ENCODE assay signal across 20 mouse cellular contexts in the genomic region with DNA sequence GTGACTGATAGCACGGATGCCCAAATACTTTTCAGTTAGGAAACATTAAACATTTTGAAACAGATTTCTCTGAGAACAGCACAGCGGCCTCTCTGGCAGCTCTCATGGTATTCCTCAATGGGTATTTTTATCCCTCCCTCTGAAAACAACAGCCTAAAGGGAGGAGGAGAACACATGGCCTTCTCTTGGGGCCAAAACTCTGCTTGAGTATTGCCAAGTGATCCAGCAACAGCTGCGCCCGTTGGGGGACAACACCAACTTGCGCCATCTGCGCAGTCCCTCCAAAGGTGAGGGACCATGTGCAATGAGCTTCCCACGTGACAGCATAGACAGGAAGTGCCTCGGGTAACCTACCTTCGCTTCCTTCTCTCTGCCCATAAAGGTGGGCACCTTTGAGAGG. TPM values are rescaled to one million over a fixed set of nuclear protein-coding genes. Genes with fewer than 3 reads are reported as not detected.
DNase-seq lines count a peak whose midpoint lies in the region; ATAC-seq and TF ChIP-seq lines count a peak whose summit lies in the region.
"Had no signal": no experiment of that assay in that cellular context is flagged by ENCODE, and none has a peak within 500 bp of the region (broad histone marks: within the 10 kb centered on the region; RNA-seq: fewer than 3 reads in every experiment).

No protein-coding gene starts in this region.

- WGBS in lung, postnatal 0 days = 83% methylated on average over 9 of the region's 9 CpGs
- 81% methylated on average over 9 of the region's 9 CpGs for WGBS in hindbrain, postnatal 0 days

- H3K9ac ChIP-seq in lung, postnatal 0 days (replicated peaks; ENCODE audit: low read depth) = no peak overlapping the region
- H3K9ac ChIP-seq in hindbrain, postnatal 0 days (replicated peaks; ENCODE audit: low read length) = no peak overlapping the region
- H3K9ac ChIP-seq: hindbrain, embryonic 12.5 days; neural tube, embryonic 13.5 days had no signal

- H3K4me1 ChIP-seq in lung, postnatal 0 days (ENCODE audit: insufficient read depth, low read depth, low read length) = no peaks in the 10 kb centered on the region
- H3K4me1 ChIP-seq in hindbrain, postnatal 0 days (ENCODE audit: insufficient read depth, low read length) = peaks cover 7% of the 10 kb centered on the region
- H3K4me1 ChIP-seq: midbrain, embryonic 10.5 days had no signal

- peak; percentile 14 for DNase-seq in lung, postnatal 14 days
- DNase-seq in lung, postnatal 0 days (ENCODE audit: low spot score) = no peak
- DNase-seq in layer of hippocampus, adult 8-10 months (ENCODE audit: low spot score in 2 of 2) = peak; percentile 81 to 83
- DNase-seq in left cerebral cortex, postnatal 14 days (ENCODE audit: low spot score in 2 of 2) = peak; percentile 47 to 56
- DNase-seq in telencephalon, adult 2 months (ENCODE audit: low read depth, low spot score) = peak; percentile 79
- DNase-seq in hindbrain, postnatal 0 days (ENCODE audit: low spot score) = no peak
- DNase-seq in adrenal gland, adult 8-10 months = no peak
- DNase-seq: adrenal gland, postnatal 14 days; cerebellum, postnatal 14 days had no signal

- no peak overlapping the region for H3K4me2 ChIP-seq in lung, postnatal 0 days (replicated peaks; ENCODE audit: low read depth, low read length)
- H3K4me2 ChIP-seq in hindbrain, postnatal 0 days (ENCODE audit: low read depth, low read length) = no peak overlapping the region
- H3K4me2 ChIP-seq: hindbrain, embryonic 12.5 days; liver, embryonic 11.5 days; neural tube, embryonic 13.5 days had no signal

- H3K36me3 ChIP-seq in lung, postnatal 0 days (ENCODE audit: insufficient read depth, low read length) = no peaks in the 10 kb centered on the region
- no peaks in the 10 kb centered on the region for H3K36me3 ChIP-seq in hindbrain, postnatal 0 days (ENCODE audit: insufficient read depth, low read length)
- H3K36me3 ChIP-seq: hindbrain, embryonic 12.5 days; midbrain, embryonic 10.5 days; neural tube, embryonic 13.5 days had no signal

- no peak for ATAC-seq in lung, postnatal 0 days
- no peak for ATAC-seq in hindbrain, postnatal 0 days
- ATAC-seq: CD4-positive, CD25-positive, alpha-beta regulatory T cell, adult 4 months; forebrain, embryonic 16.5 days; intestine, postnatal 0 days had no signal

- H3K27ac ChIP-seq in lung, postnatal 0 days (ENCODE audit: low read length) = no peak overlapping the region
- no peak overlapping the region for H3K27ac ChIP-seq in hindbrain, postnatal 0 days
- H3K27ac ChIP-seq: hindbrain, embryonic 12.5 days; kidney, postnatal 0 days; midbrain, embryonic 10.5 days; neural tube, embryonic 13.5 days; stomach, postnatal 0 days had no signal

- no peak for TF ChIP-seq EP300 in lung, postnatal 0 days (IDR thresholded peaks at IDR 0.05)

- no peak overlapping the region for H3K4me3 ChIP-seq in lung, postnatal 0 days (ENCODE audit: low read depth, low read length)
- H3K4me3 ChIP-seq in hindbrain, postnatal 0 days (ENCODE audit: low read length) = no peak overlapping the region
- H3K4me3 ChIP-seq: hindbrain, embryonic 12.5 days; midbrain, embryonic 10.5 days; neural tube, embryonic 13.5 days had no signal

- H3K9me3 ChIP-seq in lung, postnatal 0 days (ENCODE audit: low read length) = no peaks in the 10 kb centered on the region
- H3K9me3 ChIP-seq in hindbrain, postnatal 0 days (ENCODE audit: low read length) = no peaks in the 10 kb centered on the region
- H3K9me3 ChIP-seq: hindbrain, embryonic 12.5 days; midbrain, embryonic 10.5 days; neural tube, embryonic 13.5 days had no signal

- TF ChIP-seq CTCF in lung, postnatal 0 days (IDR thresholded peaks at IDR 0.05) = no peak
- no peak for TF ChIP-seq CTCF in hindbrain, postnatal 0 days (IDR thresholded peaks at IDR 0.05; ENCODE audit: low read depth)

- intact Hi-C loops in left cerebral cortex, postnatal 14 days (cut with DNase I) = no loop called here

- no peaks in the 10 kb centered on the region for H3K27me3 ChIP-seq in lung, postnatal 0 days (replicated peaks; ENCODE audit: insufficient read depth, low read length)
- no peaks in the 10 kb centered on the region for H3K27me3 ChIP-seq in hindbrain, postnatal 0 days (ENCODE audit: insufficient read depth, low read length)
- H3K27me3 ChIP-seq: hindbrain, embryonic 12.5 days; neural tube, embryonic 13.5 days had no signal

RNA-seq across cellular contexts. Expression of a gene that starts 22.1 kb away (rescaled TPM):
- polyA plus RNA-seq in lung, postnatal 0 days (2015; fragmentation: Nextera tagmentation; extraction: Ambion mirVana) = 0.33 and 0.45 TPM in 2 replicates
- 10 to 100 TPM; 76.6 to 92.9 (median 85.0) TPM for total RNA-seq in layer of hippocampus, adult 8-10 months (2022)
- total RNA-seq in left cerebral cortex, postnatal 14 days (2021) = 10 to 100 TPM; 62.4 to 68.7 TPM
- total RNA-seq in hindbrain, postnatal 0 days (2014; rRNA removed) = 20.1 and 22.3 TPM in 2 replicates
- polyA plus RNA-seq in hindbrain, postnatal 0 days (2015; fragmentation: Nextera tagmentation; extraction: Ambion mirVana) = 4.4 and 4.5 TPM in 2 replicates
- total RNA-seq in adrenal gland, adult 8-10 months (2022) = 1 to 10 TPM; 2.3 to 6.9 (median 4.9) TPM
- total RNA-seq: MEL; monocyte, adult 5-6 weeks had no signal

Comparison
In these comparisons a context has a peak if more than half of its experiments do, and no peak if none do; other contexts are left out.
1. DNase-seq: peak in lung, postnatal 14 days (single experiment), layer of hippocampus, adult 8-10 months (2 of 2), left cerebral cortex, postnatal 14 days (2 of 2) and telencephalon, adult 2 months (single experiment); none in lung, postnatal 0 days (single experiment), hindbrain, postnatal 0 days (single experiment) and adrenal gland, adult 8-10 months (single experiment).